Mouse (Mus musculus) hindbrain, postnatal 0 days (tissue): ENCODE measurements around the gene Akt1. TPM values are rescaled to one million over a fixed set of nuclear protein-coding genes. Genes with fewer than 3 reads are reported as not detected.

Experiments used
- ATAC-seq: fragments of 200-750 bp; cut with Nextera tagmentation; 2 replicates; pipeline ENCODE4 v1.8.0; 2017; ENCODE audit warnings: mild to moderate bottlenecking, moderate TSS enrichment, moderate library complexity
- DNase-seq: peaks from one replicate; pipeline ENCODE4 v3.0.0-alpha.2; 2015; ENCODE audit warnings: low spot score
- H3K27ac ChIP-seq: fragments of 300-500 bp; sonication (generic); 2 replicates; pipeline ENCODE4 v1.5.1; 2014; ENCODE audit warnings: mild to moderate bottlenecking
- H3K27me3 ChIP-seq: fragments of 300-500 bp; sonication (generic); 2 replicates; pipeline ENCODE4 v1.6.1; 2014; ENCODE audit warnings: low read length, mixed read lengths; ENCODE audit not compliant: insufficient read depth
- H3K36me3 ChIP-seq: fragments of 300-500 bp; sonication (generic); 2 replicates; pipeline ENCODE4 v1.6.1; 2014; ENCODE audit warnings: low read length, mixed read lengths; ENCODE audit not compliant: insufficient read depth
- H3K4me1 ChIP-seq: fragments of 300-500 bp; sonication (generic); 2 replicates; pipeline ENCODE4 v1.6.1; 2014; ENCODE audit warnings: antibody characterized with exemption, low read length, mixed read lengths; ENCODE audit not compliant: insufficient read depth
- H3K4me2 ChIP-seq: fragments of 300-500 bp; sonication (generic); 2 replicates; pipeline ENCODE4 v1.6.1; 2014; ENCODE audit warnings: low read depth, mild to moderate bottlenecking, low read length, moderate library complexity, mixed read lengths
- H3K4me3 ChIP-seq: fragments of 300-500 bp; sonication (generic); 2 replicates; pipeline ENCODE4 v1.5.1; 2014; ENCODE audit warnings: low read length
- H3K9ac ChIP-seq: fragments of 300-500 bp; sonication (generic); replicated peaks from 2 replicates; pipeline ENCODE4 v1.6.1; 2014; ENCODE audit warnings: mild to moderate bottlenecking, low read length, moderate library complexity, mixed read lengths
- H3K9me3 ChIP-seq: fragments of 300-500 bp; sonication (generic); 2 replicates; pipeline ENCODE4 v1.6.1; 2016; ENCODE audit warnings: low read length, mixed read lengths
- CTCF ChIP-seq: IDR thresholded peaks from 2 replicates; pipeline ENCODE4 v1.5.1; 2016; ENCODE audit warnings: antibody characterized with exemption, control low read depth, low read depth
- WGBS: fragments of 180-500 bp; shearing (Covaris S2); extraction: QIAGEN DNeasy Blood & Tissue Kit; methylation state at CpG from one replicate; pipeline ENCODE4 v1.1.7; 2014; 5-methylcytosine and 5-hydroxymethylcytosine counted together
- polyA plus RNA-seq: library from polyadenylated mRNA; unstranded; fragments of >200 nt; fragmentation: Nextera tagmentation; extraction: Ambion mirVana; gene quantifications from 2 replicates; pipeline ENCODE4 v1.2.1, GENCODE M21; 2015
- total RNA-seq: library from RNA; depleted of rRNA; stranded (reverse); fragments of >200 nt; gene quantifications from 2 replicates; pipeline ENCODE4 v1.2.3, GENCODE M21; 2014

The Akt1 gene
- total and polyA plus RNA-seq, 2 experiments from 2014 or later: 97.4 to 179 TPM

- no peaks in the 10 kb centered on the region for H3K36me3 ChIP-seq
- no peak overlapping the region for H3K9ac ChIP-seq
- H3K27ac ChIP-seq: no peak overlapping the region
- DNase-seq (no peak), ATAC-seq (no peak)
- H3K9me3 ChIP-seq: no peaks in the 10 kb centered on the region
- H3K27me3 ChIP-seq: peaks cover 17% of the 10 kb centered on the region
- TF ChIP-seq CTCF: no peak
- H3K4me1 ChIP-seq: peaks cover 13% of the 10 kb centered on the region
- H3K4me2 ChIP-seq: no peak overlapping the region
- H3K4me3 ChIP-seq: no peak overlapping the region
- 40% methylated on average over 5 of the region's 5 CpGs for WGBS
Observed at GRCm38 (mm10) chr12:112677076-112677475, 2.4 kb upstream of the Akt1 start.

DNA sequence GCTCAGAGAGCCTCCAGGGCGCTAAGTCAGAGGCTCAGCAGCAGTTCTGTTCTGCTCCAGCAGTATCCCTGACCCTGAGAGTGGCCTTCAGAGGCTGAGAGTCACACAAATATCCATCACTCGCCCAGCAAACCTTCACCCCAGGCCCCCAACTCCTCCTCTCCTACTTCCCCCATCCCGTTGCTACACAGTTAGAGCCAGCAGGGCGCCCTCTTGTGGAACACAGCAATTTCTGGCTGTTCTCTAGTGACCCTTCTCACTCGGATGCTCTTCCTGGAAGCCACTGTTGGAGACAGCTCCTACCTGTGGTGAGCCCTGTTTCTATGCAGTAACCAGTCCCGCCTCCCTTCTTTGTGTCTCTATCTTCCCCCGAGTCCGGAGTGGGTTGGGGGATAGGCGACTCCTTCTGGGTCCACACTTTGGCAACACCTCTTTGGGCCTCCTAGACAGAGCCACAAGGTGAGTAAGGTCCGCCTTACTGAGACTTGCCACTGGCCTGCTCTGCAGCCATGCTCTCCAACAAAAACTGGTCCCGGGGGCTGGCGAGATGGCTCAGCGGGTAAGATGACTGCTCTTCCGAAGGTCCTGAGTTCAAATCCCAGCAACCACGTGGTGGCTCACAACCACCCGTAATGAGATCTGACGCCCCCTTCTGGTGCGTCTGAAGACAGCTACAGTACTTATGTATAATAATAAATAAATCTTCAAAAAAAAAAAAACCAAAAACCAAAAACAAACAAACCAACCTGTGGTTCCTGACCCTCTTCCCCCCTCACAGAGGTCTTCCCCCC, 756 bp upstream of the Akt1 start:
- Histone ChIP-seq H3K9me3 (no peaks in the 10 kb centered on the region), H3K27ac (peak overlapping the region; percentile 95; the same call in 1 of the 2 replicates), H3K4me1 (peaks cover 26% of the 10 kb centered on the region), H3K27me3 (peaks cover 17% of the 10 kb centered on the region), H3K36me3 (peaks cover 9% of the 10 kb centered on the region), H3K4me2 (peak overlapping the region; percentile 90), H3K4me3 (peak overlapping the region; percentile 92; the same call in 1 of the 2 replicates), H3K9ac (0 out of 2 replicates have a peak overlapping the region, but pooled peaks have one; percentile 98)
- 12% methylated on average over 18 of the region's 18 CpGs for WGBS
- ATAC-seq: peak; percentile 63
- peak; percentile 89 for TF ChIP-seq CTCF
- DNase-seq: peak; percentile 91

- H3K9me3 ChIP-seq: no peaks in the 10 kb centered on the region
- H3K36me3 ChIP-seq: peaks cover 26% of the 10 kb centered on the region
- H3K27ac ChIP-seq: peak overlapping the region; percentile 95
- 0 out of 2 replicates have a peak, but pooled peaks cover 8% of the 10 kb centered on the region for H3K27me3 ChIP-seq
- TF ChIP-seq CTCF: no peak
- peak overlapping the region; percentile 92 for H3K4me3 ChIP-seq
- H3K4me1 ChIP-seq: peaks cover 26% of the 10 kb centered on the region
- ATAC-seq: no peak
- DNase-seq: peak; percentile 62
- peak overlapping the region; percentile 90 for H3K4me2 ChIP-seq
- under 1% methylated on average over 55 of the region's 68 CpGs for WGBS
- H3K9ac ChIP-seq: peak overlapping the region; percentile 98
Observed at GRCm38 (mm10) chr12:112673576-112674091, 1.1 kb downstream of the Akt1 start.

GRCm38 (mm10) chr12:112672744-112673575, 1.7 kb downstream of the Akt1 start:
- peak; percentile 64 for DNase-seq

DNA sequence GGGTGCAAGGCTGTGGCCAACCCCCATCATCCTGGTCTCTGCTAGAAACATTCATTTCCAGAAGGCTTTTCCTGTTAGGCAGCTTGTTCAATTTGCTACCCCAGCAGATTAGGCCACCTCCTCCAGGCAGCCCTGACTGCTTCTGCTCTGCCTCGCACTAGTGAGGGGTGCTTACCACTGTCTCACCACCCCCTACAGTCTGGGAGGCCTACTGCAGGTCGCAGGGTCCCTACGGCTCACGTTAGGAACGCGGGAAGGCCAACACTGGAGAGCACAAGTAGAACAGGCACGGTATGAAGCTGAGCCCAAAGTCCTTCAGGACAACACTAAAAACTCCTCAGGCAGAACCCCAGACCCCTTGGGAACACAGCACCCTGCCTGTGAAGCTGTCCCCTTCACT, 2.8 kb downstream of the Akt1 start:
- Histone ChIP-seq H3K36me3 (peaks cover 41% of the 10 kb centered on the region), H3K27me3 (no peaks in the 10 kb centered on the region), H3K9ac (0 out of 2 replicates have a peak overlapping the region, but pooled peaks have one; percentile 22), H3K4me1 (peaks cover 31% of the 10 kb centered on the region), H3K27ac (no peak overlapping the region), H3K4me3 (no peak overlapping the region), H3K9me3 (no peaks in the 10 kb centered on the region), H3K4me2 (peak overlapping the region; percentile 90)
- peak; percentile 42 for TF ChIP-seq CTCF
- 69% methylated on average over 7 of the region's 7 CpGs for WGBS
- no peak for ATAC-seq
- DNase-seq: no peak

More at GRCm38 (mm10) chr12:112672744-112673575, 1.7 kb downstream of the Akt1 start:
- peak overlapping the region; percentile 90 for H3K4me2 ChIP-seq
- 1% methylated on average over 21 of the region's 21 CpGs for WGBS
- no peaks in the 10 kb centered on the region for H3K9me3 ChIP-seq
- peaks cover 31% of the 10 kb centered on the region for H3K36me3 ChIP-seq
- H3K27me3 ChIP-seq: 0 out of 2 replicates have a peak, but pooled peaks cover 1% of the 10 kb centered on the region
- peak overlapping the region; percentile 92 for H3K4me3 ChIP-seq
- peaks cover 26% of the 10 kb centered on the region for H3K4me1 ChIP-seq
- H3K27ac ChIP-seq: peak overlapping the region; percentile 95
- ATAC-seq: peak; percentile 48
- peak overlapping the region; percentile 98 for H3K9ac ChIP-seq
- TF ChIP-seq CTCF: peak; percentile 47

GRCm38 (mm10) chr12:112670718-112671393, 3.8 kb downstream of the Akt1 start:
- Histone ChIP-seq H3K9ac (0 out of 2 replicates have a peak overlapping the region, but pooled peaks have one; percentile 22), H3K27ac (no peak overlapping the region), H3K9me3 (no peaks in the 10 kb centered on the region), H3K36me3 (peaks cover 42% of the 10 kb centered on the region), H3K27me3 (no peaks in the 10 kb centered on the region), H3K4me2 (peak overlapping the region; percentile 90; the same call in 1 of the 2 replicates), H3K4me3 (no peak overlapping the region), H3K4me1 (peaks cover 38% of the 10 kb centered on the region)
- no peak for TF ChIP-seq CTCF
- ATAC-seq (no peak), DNase-seq (no peak)
- WGBS: 37% methylated on average over 9 of the region's 9 CpGs
